Mouse (Mus musculus) regulatory T cell (primary cell): ENCODE measurements around the gene Alg10b.
"Not testable (repeated sequence)": the region's sequence is repeated elsewhere in the genome, so short reads cannot be mapped to it uniquely, and the experiment has no call there.

Experiments used
- in situ Hi-C: fragments of 300-600 bp; cut with MboI, MseI; formaldehyde crosslinking; loops from one replicate; pipeline ENCODE4 v1.15.1; 2025; ENCODE audit warnings: high pct_unique_total_duplicates

Alg10b gene

GRCm38 (mm10) chr15:90223969-90224750 is at the start of gene Alg10b:
TSS of gene Alg10b (plus strand) at chr15:90224311.
- in situ Hi-C loops = loop anchor here (10.0 kb wide), 1 partner anchor 1029 kb away; the partner anchor contains the start of gene Dennd6b

GRCm38 (mm10) chr15:90183108-90183507 is 41.0 kb upstream of the Alg10b start:
- in situ Hi-C loops = not testable (repeated sequence)

GRCm38 (mm10) chr15:90183511-90183910 is 40.6 kb upstream of the Alg10b start:
- in situ Hi-C loops = no loop called here

- in situ Hi-C loops = no loop called here
These were observed 39.4 kb upstream of the Alg10b start for GRCm38 (mm10) chr15:90184743-90185142.

GRCm38 (mm10) chr15:90189477-90189876 is 34.6 kb upstream of the Alg10b start:
- in situ Hi-C loops = no loop called here

- in situ Hi-C loops = no loop called here
These were observed 10.2 kb upstream of the Alg10b start for GRCm38 (mm10) chr15:90213946-90214345.

GRCm38 (mm10) chr15:90214913-90215312 is 9.2 kb upstream of the Alg10b start:
- in situ Hi-C loops = no loop called here

GRCm38 (mm10) chr15:90225058-90225575 is 1.0 kb downstream of the Alg10b start:
- in situ Hi-C loops = loop anchor here (5.0 to 10.0 kb wide), 2 partner anchors 598 to 1030 kb away; partner anchors contain the start of gene Dennd6b

GRCm38 (mm10) chr15:90237657-90238056 is 13.5 kb downstream of the Alg10b start:
- in situ Hi-C loops = no loop called here

- in situ Hi-C loops = no loop called here
These were observed 20.0 kb downstream of the Alg10b start for GRCm38 (mm10) chr15:90244081-90244480.

GRCm38 (mm10) chr15:90249694-90250093 is 25.6 kb downstream of the Alg10b start:
- in situ Hi-C loops = no loop called here

GRCm38 (mm10) chr15:90282876-90283275 is 58.8 kb downstream of the Alg10b start:
- in situ Hi-C loops = no loop called here
